8 mouse cellular contexts compared by ENCODE assay signal in the genomic region with DNA sequence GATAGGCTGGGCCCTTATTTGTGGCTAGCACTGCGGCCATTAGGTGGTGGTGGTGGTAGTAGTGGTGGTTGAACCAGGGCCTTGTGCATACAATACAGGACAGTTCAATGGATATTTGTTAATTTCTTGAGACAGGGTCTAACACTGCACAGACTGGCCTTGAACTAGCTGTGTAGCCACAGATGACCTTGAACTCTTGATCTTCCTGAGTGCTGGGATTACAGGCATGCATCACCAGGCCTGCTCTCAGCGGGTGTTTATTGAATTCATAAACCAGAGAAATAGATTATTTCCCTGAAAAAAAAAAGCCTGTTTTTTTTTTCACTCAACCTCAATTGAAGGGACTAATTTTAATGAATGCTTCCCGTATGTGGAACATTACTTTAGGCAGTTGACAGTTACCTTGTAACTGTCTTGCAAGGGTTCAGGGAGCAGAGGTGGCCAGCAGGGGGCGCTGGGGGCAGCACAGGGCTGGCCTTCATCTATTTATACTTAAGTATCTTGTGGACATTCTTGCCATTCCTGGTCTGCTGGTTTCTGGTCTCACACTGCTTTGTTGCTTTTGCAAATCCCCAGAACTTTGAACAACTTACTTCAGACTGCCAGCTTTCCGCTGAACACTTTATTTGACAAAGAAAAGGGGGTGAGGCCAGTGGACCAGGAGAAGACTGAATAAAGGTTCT. TPM values are rescaled to one million over a fixed set of nuclear protein-coding genes. Genes with fewer than 3 reads are reported as not detected.
A peak's percentile ranks its signal among the peaks of the same experiment; 100 is the strongest.
DNase-seq lines count a peak whose midpoint lies in the region; TF ChIP-seq lines count a peak whose summit lies in the region.
"Had no signal": no experiment of that assay in that cellular context is flagged by ENCODE, and none has a peak within 500 bp of the region (broad histone marks: within the 10 kb centered on the region; RNA-seq: fewer than 3 reads in every experiment).

No protein-coding gene starts in this region.

- no peak overlapping the region for H3K9ac ChIP-seq in CH12.LX (ENCODE audit: insufficient read depth, low read depth)
- no peak overlapping the region for H3K9ac ChIP-seq in heart, adult 2 months (ENCODE audit: low read depth, low read length)
- H3K9ac ChIP-seq: limb, embryonic 13.5 days had no signal

- no peaks in the 10 kb centered on the region for H3K9me3 ChIP-seq in CH12.LX (replicated peaks; ENCODE audit: low read length)
- H3K9me3 ChIP-seq: limb, embryonic 13.5 days had no signal

- DNase-seq in CH12.LX (ENCODE audit: extremely low read depth): peak; percentile 42
- DNase-seq in Muller cell, postnatal 12 days (ENCODE audit: inconsistent ontology term): peak; percentile 87
- DNase-seq in cerebellum, postnatal 10 days: peak; percentile 91 to 93
- DNase-seq in heart, adult 2 months: peak; percentile 62 to 81
- peak; percentile 48 to 72 for DNase-seq in layer of hippocampus, adult 2 months (ENCODE audit: low spot score in 2 of 2)
- peak; percentile 91 for DNase-seq in lung, postnatal 36 days
- DNase-seq in spleen, postnatal 36 days (ENCODE audit: low spot score in 2 of 2): peak; percentile 38 to 50

- no peak for TF ChIP-seq EP300 in CH12.LX (IDR thresholded peaks at IDR 0.05; ENCODE audit: low read length)
- no peak for TF ChIP-seq EP300 in heart, adult 2 months (IDR thresholded peaks at IDR 0.05; ENCODE audit: insufficient read depth, low read depth, low read length)

- dilution Hi-C loops in CH12.LX (cut with MboI; ENCODE audit: extremely low pct_ligation_motif_present, extremely low pct_unique_long_range_greater_than_20kb, low sequenced_read_pairs): no loop called here

- no peaks in the 10 kb centered on the region for H3K79me2 ChIP-seq in CH12.LX (replicated peaks; ENCODE audit: control insufficient read depth, extremely low read depth, insufficient read depth, poor library complexity, severe bottlenecking)
- no peaks in the 10 kb centered on the region for H3K79me2 ChIP-seq in heart, adult 2 months (replicated peaks; ENCODE audit: control insufficient read depth, insufficient read depth, low read length)

- peak; percentile 78 to 90 for TF ChIP-seq CTCF in CH12.LX (conservative IDR thresholded peaks at IDR 0.05 in 1 of 2, IDR thresholded peaks at IDR 0.05 in 1 of 2; ENCODE audit: low read depth in 2 of 2, low read length in 2 of 2)
- TF ChIP-seq CTCF in heart, adult 2 months (IDR thresholded peaks at IDR 0.05): peak; percentile 97
- TF ChIP-seq CTCF in layer of hippocampus, adult 2 months (conservative IDR thresholded peaks at IDR 0.05): peak; percentile 96; the same call in 1 of the 2 replicates

- intact Hi-C loops in heart, adult 2 months (cut with DNase I): loop anchor here (1.0 to 5.0 kb wide), 3 partner anchors 245 to 568 kb away; a partner anchor contains a TSS

- no peak overlapping the region for H3K4me2 ChIP-seq in CH12.LX (ENCODE audit: insufficient read depth, low read depth, poor library complexity, severe bottlenecking)
- H3K4me2 ChIP-seq: limb, embryonic 13.5 days had no signal

- H3K36me3 ChIP-seq in CH12.LX (replicated peaks in 1 of 2; ENCODE audit: control insufficient read depth in 1 of 2, insufficient read depth in 1 of 2, low read length in 1 of 2): no peaks in the 10 kb centered on the region
- no peaks in the 10 kb centered on the region for H3K36me3 ChIP-seq in heart, adult 2 months (ENCODE audit: control insufficient read depth, insufficient read depth, low read length)
- H3K36me3 ChIP-seq: limb, embryonic 13.5 days had no signal

- TF ChIP-seq POLR2A in CH12.LX (IDR thresholded peaks at IDR 0.05; ENCODE audit: low read depth, low read length): no peak
- no peak for TF ChIP-seq POLR2A in heart, adult 2 months (IDR thresholded peaks at IDR 0.05; ENCODE audit: insufficient read depth, low read depth, low read length)

- peaks cover 9% of the 10 kb centered on the region for H3K27me3 ChIP-seq in CH12.LX (replicated peaks)
- H3K27me3 ChIP-seq in heart, adult 2 months (ENCODE audit: control insufficient read depth, insufficient read depth, low read length): no peaks in the 10 kb centered on the region

- H3K4me3 ChIP-seq in CH12.LX (replicated peaks in 1 of 3; ENCODE audit: low read depth in 2 of 3, low read length in 2 of 3, poor library complexity in 1 of 3): no peak overlapping the region
- H3K4me3 ChIP-seq in heart, adult 2 months: no peak overlapping the region
- no peak overlapping the region for H3K4me3 ChIP-seq in layer of hippocampus, adult 2 months
- H3K4me3 ChIP-seq: limb, embryonic 13.5 days had no signal

- no peak overlapping the region for H3K27ac ChIP-seq in CH12.LX (ENCODE audit: insufficient read depth, low read depth)
- H3K27ac ChIP-seq in heart, adult 2 months: no peak overlapping the region
- H3K27ac ChIP-seq in layer of hippocampus, adult 2 months: no peak overlapping the region
- H3K27ac ChIP-seq: limb, embryonic 13.5 days had no signal

- TF ChIP-seq RAD21 in CH12.LX (IDR thresholded peaks at IDR 0.05; ENCODE audit: low read depth, low read length): peak; percentile 67

- in situ Hi-C loops in CH12.LX (cut with MboI; ENCODE audit: low pct_ligation_motif_present, low pct_unique_long_range_greater_than_20kb, low sequenced_read_pairs): loop anchor here (5.0 kb wide), 1 partner anchor 37 kb away; no protein-coding TSS in a partner anchor

- peaks cover 0 to 9% of the 10 kb centered on the region in 2 experiments; a peak in 2 of 4 replicates for H3K4me1 ChIP-seq in CH12.LX (ENCODE audit: control insufficient read depth in 1 of 2, insufficient read depth in 2 of 2)
- H3K4me1 ChIP-seq in heart, adult 2 months (ENCODE audit: control insufficient read depth, insufficient read depth, low read length): 0 out of 2 replicates have a peak, but pooled peaks cover 2% of the 10 kb centered on the region

- 50% methylated on average over 5 of the region's 5 CpGs for WGBS in heart, adult 2 months

TF ChIP-seq in CH12.LX, 34 proteins besides CTCF, POLR2A, EP300 and RAD21:
- TF ChIP-seq SMC3 (IDR thresholded peaks at IDR 0.05; ENCODE audit: low read depth, low read length): peak; percentile 88
- TF ChIP-seq ETS1 (conservative IDR thresholded peaks at IDR 0.05; ENCODE audit: low read depth, low read length): no peak
- TF ChIP-seq ZC3H11A (IDR thresholded peaks at IDR 0.05; ENCODE audit: low read depth, low read length): peak; percentile 26; the same call in 1 of the 2 replicates

RNA-seq across cellular contexts. Expression of a gene that starts 8.6 kb away (rescaled TPM):
- 0.04 TPM in 2 replicates for total RNA-seq in CH12.LX (2012; rRNA removed)
- total RNA-seq in CH12.LX (2014; rRNA removed): not detected in 2 replicates
- 0.19 and 0.59 TPM in 2 replicates for polyA plus RNA-seq in CH12.LX (2012; ENCODE audit: insufficient read length, low read depth)
- total RNA-seq in heart, adult 2 months (2021): 1 to 10 TPM; 1.6 to 2.0 TPM
- 0.33 and 0.41 TPM in 2 replicates for polyA plus RNA-seq in heart, adult 2 months (2012; rRNA removed)
- 10 to 100 TPM; 14.1 to 18.5 TPM for total RNA-seq in layer of hippocampus, adult 2 months (2021)

RNA-seq across cellular contexts. Expression of a gene that starts 53.0 kb away (rescaled TPM):
- total RNA-seq in CH12.LX (2012; rRNA removed) (8.8 and 9.0 TPM in 2 replicates), CH12.LX (2014; rRNA removed) (6.6 and 6.8 TPM in 2 replicates)
- 9.5 and 9.6 TPM in 2 replicates for polyA plus RNA-seq in CH12.LX (2012; ENCODE audit: insufficient read length, low read depth)
- total RNA-seq in heart, adult 2 months (2021): 10 to 100 TPM; 24.5 to 24.6 TPM
- 10.6 and 18.6 TPM in 2 replicates for polyA plus RNA-seq in heart, adult 2 months (2012; rRNA removed)
- 10 to 100 TPM; 27.3 to 29.3 TPM for total RNA-seq in layer of hippocampus, adult 2 months (2021)

Comparison
In these comparisons a context has a peak if more than half of its experiments do, and no peak if none do; other contexts are left out.
1. DNase-seq: peak in every context shown above with its lines; median percentile 92 in cerebellum, postnatal 10 days; 91 in lung, postnatal 36 days; 87 in Muller cell, postnatal 12 days; 72 in heart, adult 2 months; 60 in layer of hippocampus, adult 2 months; 44 in spleen, postnatal 36 days; 42 in CH12.LX.
2. RNA of a gene that starts 8.6 kb away (total RNA-seq): 14.1 to 18.5 TPM in layer of hippocampus, adult 2 months; 1.6 to 2.0 TPM in heart, adult 2 months and 0.04 TPM in CH12.LX; every median in the first group is over 4 times any median in the second.
3. Peak in every context shown above with its lines, with median percentiles within 50 percentile points of each other: CTCF ChIP-seq.